Mouse (Mus musculus): ENCODE results near the gene Pqlc2. TPM values are rescaled to one million over a fixed set of nuclear protein-coding genes. Genes with fewer than 3 reads are reported as not detected.

Pqlc2 gene
- 9.5 and 13.7 TPM in 2 replicates for polyA plus RNA-seq (2014; fragmentation: Nextera tagmentation; extraction: Ambion mirVana)

DNA sequence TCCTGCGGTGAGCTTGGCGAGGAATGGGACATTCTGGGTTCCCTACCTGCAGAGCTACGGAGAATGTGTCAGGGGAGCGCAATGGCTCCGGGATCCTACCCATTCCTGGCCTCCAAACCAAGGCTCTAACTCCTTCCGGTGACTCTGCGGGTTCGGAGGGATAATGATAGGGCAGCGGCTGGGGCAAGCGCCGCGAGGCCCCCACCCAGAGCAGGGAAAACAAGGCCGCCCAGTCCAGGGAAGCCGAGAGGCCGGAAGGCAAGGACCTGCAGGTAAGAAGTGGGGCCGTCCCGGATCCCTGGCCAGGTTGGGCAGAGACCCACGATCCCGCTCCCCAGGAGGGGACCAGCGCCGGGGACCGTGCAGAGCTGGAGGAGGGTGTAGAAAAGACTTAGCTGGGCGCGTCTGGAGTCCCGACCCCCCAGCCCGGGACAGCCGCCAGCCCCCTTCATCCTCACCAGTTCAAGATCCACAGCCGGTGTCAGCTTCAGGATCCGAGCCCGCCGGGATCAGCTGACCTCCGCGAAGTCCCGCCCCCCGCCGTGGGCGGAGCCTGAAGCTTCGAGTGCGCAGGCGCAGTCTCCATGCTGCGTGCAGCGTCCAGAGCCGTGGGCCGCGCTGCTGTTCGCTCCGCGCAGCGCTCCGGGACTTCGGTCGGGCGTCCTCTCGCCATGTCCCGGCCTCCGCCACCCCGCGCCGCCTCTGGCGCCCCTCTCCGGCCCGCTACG, at the start of gene Pqlc2, which contains the start of gene Akr7a5:
Gene Pqlc2, minus strand, starts transcription at position 538 of the 728 bp plus-strand sequence.
Gene Akr7a5, plus strand, starts transcription at position 574 of the 728 bp plus-strand sequence.
- WGBS, result under 1% methylated on average over 62 of the region's 63 CpGs
- ATAC-seq (ENCODE audit: insufficient number of reproducible peaks, insufficient read depth, low FRiP score, low read depth), result peak; percentile 89
- peaks cover 10% of the 10 kb centered on the region; the same call in 1 of the 2 replicates for H3K4me1 ChIP-seq (ENCODE audit: control insufficient read depth, insufficient read depth, low read length)
- H3K9ac ChIP-seq (replicated peaks; ENCODE audit: low read depth, low read length), result peak within 1 kb of the TSS; percentile 66
- H3K4me2 ChIP-seq (replicated peaks; ENCODE audit: low read depth, low read length), result peak within 1 kb of the TSS; percentile 97
- H3K4me3 ChIP-seq (ENCODE audit: low read depth, low read length), result peak within 1 kb of the TSS; percentile 66
- no peaks in the 10 kb centered on the region for H3K27me3 ChIP-seq (ENCODE audit: control insufficient read depth, insufficient read depth, low read length)
- no peaks in the 10 kb centered on the region for H3K9me3 ChIP-seq (ENCODE audit: control insufficient read depth, low read depth, low read length)
- peak within 1 kb of the TSS; percentile 69 for H3K27ac ChIP-seq (ENCODE audit: low read length)
- H3K36me3 ChIP-seq (ENCODE audit: control insufficient read depth, insufficient read depth, low read length), result peaks cover 13% of the 10 kb centered on the region; the same call in 1 of the 2 replicates

DNA sequence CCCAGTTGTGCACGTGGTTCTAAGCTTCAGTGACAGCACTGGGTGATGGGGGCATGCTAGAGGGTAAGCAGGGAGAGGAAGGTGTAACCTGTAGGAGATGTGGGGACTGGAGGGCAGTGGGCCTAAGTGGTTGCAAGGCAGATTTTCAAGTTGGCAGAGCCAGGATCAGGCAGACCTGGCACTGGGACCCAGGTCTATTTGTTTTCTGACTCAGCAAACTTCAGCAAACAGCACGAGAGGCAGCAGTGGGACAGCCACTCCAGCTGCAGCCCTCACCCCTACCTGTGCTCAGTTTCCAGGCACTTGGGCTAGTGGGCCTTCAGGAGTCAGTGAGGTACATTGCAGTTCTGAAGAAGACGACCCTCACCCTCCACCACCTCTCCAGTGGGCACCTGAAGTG, 46.7 kb upstream of the Pqlc2 start:
- H3K36me3 ChIP-seq (ENCODE audit: control insufficient read depth, insufficient read depth, low read length), result peaks cover 40% of the 10 kb centered on the region
- no peaks in the 10 kb centered on the region; the same call in 1 of the 2 replicates for H3K4me1 ChIP-seq (ENCODE audit: control insufficient read depth, insufficient read depth, low read length)
- H3K4me2 ChIP-seq (replicated peaks; ENCODE audit: low read depth, low read length), result no peak overlapping the region
- ATAC-seq (ENCODE audit: insufficient number of reproducible peaks, insufficient read depth, low FRiP score, low read depth), result no peak
- WGBS, result 90% methylated on average over 3 of the region's 3 CpGs
- H3K27me3 ChIP-seq (ENCODE audit: control insufficient read depth, insufficient read depth, low read length), result no peaks in the 10 kb centered on the region
- no peak overlapping the region for H3K4me3 ChIP-seq (ENCODE audit: low read depth, low read length)
- H3K9me3 ChIP-seq (ENCODE audit: control insufficient read depth, low read depth, low read length), result no peaks in the 10 kb centered on the region
- no peak overlapping the region for H3K9ac ChIP-seq (replicated peaks; ENCODE audit: low read depth, low read length)
- no peak overlapping the region for H3K27ac ChIP-seq (ENCODE audit: low read length)

- H3K9me3 ChIP-seq (ENCODE audit: control insufficient read depth, low read depth, low read length), result no peaks in the 10 kb centered on the region
- peak overlapping the region; percentile 96 for H3K27ac ChIP-seq (ENCODE audit: low read length)
- no peaks in the 10 kb centered on the region for H3K27me3 ChIP-seq (ENCODE audit: control insufficient read depth, insufficient read depth, low read length)
- H3K9ac ChIP-seq (replicated peaks; ENCODE audit: low read depth, low read length), result peak overlapping the region; percentile 88
- H3K36me3 ChIP-seq (ENCODE audit: control insufficient read depth, insufficient read depth, low read length), result peaks cover 30% of the 10 kb centered on the region
- WGBS, result 0% methylated on average over 7 of the region's 7 CpGs
- H3K4me1 ChIP-seq (ENCODE audit: control insufficient read depth, insufficient read depth, low read length), result peaks cover 7% of the 10 kb centered on the region
- H3K4me3 ChIP-seq (ENCODE audit: low read depth, low read length), result peak overlapping the region; percentile 81
- ATAC-seq (ENCODE audit: insufficient number of reproducible peaks, insufficient read depth, low FRiP score, low read depth), result no peak
- H3K4me2 ChIP-seq (replicated peaks; ENCODE audit: low read depth, low read length), result peak overlapping the region; percentile 88
Measured at GRCm38 (mm10) chr4:139352832-139353231, 42.3 kb upstream of the Pqlc2 start.

GRCm38 (mm10) chr4:139351931-139352711, 41.6 kb upstream of the Pqlc2 start, which contains the start of the genes Mrto4, Emc1 and Ubr4:
TSS of gene Mrto4 (minus strand) at chr4:139352576.
TSS of gene Emc1 (plus strand) at chr4:139352587.
TSS of gene Ubr4 (plus strand) at chr4:139352609.
- Histone ChIP-seq H3K4me2 (replicated peaks; ENCODE audit: low read depth, low read length) (peak within 1 kb of the TSS; percentile 88), H3K9me3 (ENCODE audit: control insufficient read depth, low read depth, low read length) (no peaks in the 10 kb centered on the region), H3K36me3 (ENCODE audit: control insufficient read depth, insufficient read depth, low read length) (peaks cover 28% of the 10 kb centered on the region), H3K27me3 (ENCODE audit: control insufficient read depth, insufficient read depth, low read length) (no peaks in the 10 kb centered on the region), H3K27ac (ENCODE audit: low read length) (peak within 1 kb of the TSS; percentile 96), H3K4me3 (ENCODE audit: low read depth, low read length) (peak within 1 kb of the TSS; percentile 81), H3K4me1 (ENCODE audit: control insufficient read depth, insufficient read depth, low read length) (peaks cover 7% of the 10 kb centered on the region), H3K9ac (replicated peaks; ENCODE audit: low read depth, low read length) (peak within 1 kb of the TSS; percentile 88)
- WGBS, result 0% methylated on average over 64 of the region's 64 CpGs
- ATAC-seq (ENCODE audit: insufficient number of reproducible peaks, insufficient read depth, low FRiP score, low read depth), result peak; percentile 92

DNA sequence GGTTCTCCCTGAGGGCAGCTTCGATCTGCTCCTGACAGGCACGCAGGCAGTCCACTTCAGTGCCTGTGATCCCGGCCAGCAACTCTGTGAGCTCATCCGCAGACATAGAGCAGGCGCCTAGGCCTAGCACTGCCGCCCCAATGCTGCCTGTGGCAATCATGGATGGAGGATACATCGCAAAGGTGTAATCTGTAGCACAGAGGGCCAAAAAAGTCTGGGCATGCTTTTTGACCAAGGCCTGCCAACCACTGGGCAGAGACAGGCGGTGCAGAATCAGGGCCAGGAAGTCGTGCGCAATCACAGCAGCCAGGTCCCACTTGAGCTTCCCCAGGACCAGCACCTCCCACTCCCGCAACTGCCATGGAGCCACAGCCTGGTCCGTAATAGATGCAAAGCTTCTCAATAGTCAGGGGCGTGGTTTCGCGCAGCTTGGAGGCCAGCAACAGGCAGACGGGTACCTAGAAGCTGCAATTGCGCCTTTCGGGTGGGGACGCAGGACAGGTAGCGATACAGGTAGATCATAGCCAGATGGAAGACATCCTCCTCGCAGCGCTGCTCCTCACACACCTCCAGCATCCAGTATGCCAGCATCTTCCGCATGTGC, 35.0 kb upstream of the Pqlc2 start:
- Histone ChIP-seq H3K4me3 (ENCODE audit: low read depth, low read length) (no peak overlapping the region), H3K4me1 (ENCODE audit: control insufficient read depth, insufficient read depth, low read length) (no peaks in the 10 kb centered on the region), H3K27me3 (ENCODE audit: control insufficient read depth, insufficient read depth, low read length) (no peaks in the 10 kb centered on the region), H3K4me2 (replicated peaks; ENCODE audit: low read depth, low read length) (no peak overlapping the region), H3K27ac (ENCODE audit: low read length) (no peak overlapping the region), H3K9ac (replicated peaks; ENCODE audit: low read depth, low read length) (no peak overlapping the region), H3K36me3 (ENCODE audit: control insufficient read depth, insufficient read depth, low read length) (peaks cover 27% of the 10 kb centered on the region), H3K9me3 (ENCODE audit: control insufficient read depth, low read depth, low read length) (no peaks in the 10 kb centered on the region)
- ATAC-seq (ENCODE audit: insufficient number of reproducible peaks, insufficient read depth, low FRiP score, low read depth), result no peak
- WGBS, result 81% methylated on average over 23 of the region's 23 CpGs

GRCm38 (mm10) chr4:139343718-139344117, 33.2 kb upstream of the Pqlc2 start:
- Histone ChIP-seq H3K36me3 (ENCODE audit: control insufficient read depth, insufficient read depth, low read length) (peaks cover 21% of the 10 kb centered on the region), H3K9ac (replicated peaks; ENCODE audit: low read depth, low read length) (no peak overlapping the region), H3K4me3 (ENCODE audit: low read depth, low read length) (no peak overlapping the region), H3K4me2 (replicated peaks; ENCODE audit: low read depth, low read length) (no peak overlapping the region), H3K27ac (ENCODE audit: low read length) (no peak overlapping the region), H3K9me3 (ENCODE audit: control insufficient read depth, low read depth, low read length) (no peaks in the 10 kb centered on the region), H3K4me1 (ENCODE audit: control insufficient read depth, insufficient read depth, low read length) (no peaks in the 10 kb centered on the region), H3K27me3 (ENCODE audit: control insufficient read depth, insufficient read depth, low read length) (no peaks in the 10 kb centered on the region)
- 66% methylated on average over 5 of the region's 5 CpGs for WGBS
- ATAC-seq (ENCODE audit: insufficient number of reproducible peaks, insufficient read depth, low FRiP score, low read depth), result no peak

DNA sequence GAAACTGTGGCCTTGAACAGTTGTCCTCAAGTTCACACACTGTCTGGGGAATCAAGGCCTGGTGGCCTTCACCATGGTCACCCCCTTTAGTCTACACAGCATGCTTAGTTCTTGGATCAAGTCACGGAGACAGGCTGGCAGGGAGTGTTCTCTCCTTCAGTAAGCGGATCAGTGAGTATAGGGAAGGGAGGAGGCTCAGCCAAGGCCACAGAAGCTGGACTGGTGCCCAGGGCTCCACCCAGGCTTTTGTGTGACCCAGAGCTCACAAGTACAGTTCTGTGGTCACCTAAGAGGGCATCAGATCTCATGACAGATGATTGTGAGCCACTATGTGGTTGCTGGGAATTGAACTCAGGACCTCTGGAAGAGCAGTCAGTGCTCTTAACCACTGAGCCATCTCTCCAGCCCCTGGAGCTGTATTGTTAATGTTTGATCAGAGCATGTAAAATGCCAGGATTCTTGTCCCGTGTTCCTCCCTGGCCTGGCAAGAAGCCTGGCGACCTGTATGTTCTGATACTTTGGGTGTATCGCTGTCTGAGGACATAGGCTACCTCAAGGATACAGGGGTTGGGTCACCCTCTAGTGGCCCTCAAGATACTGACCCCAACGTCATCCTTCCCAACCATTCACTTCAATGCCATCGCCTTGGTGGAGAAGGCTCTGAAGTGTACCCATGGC, 31.2 kb upstream of the Pqlc2 start:
- H3K4me3 ChIP-seq (ENCODE audit: low read depth, low read length), result no peak overlapping the region
- no peaks in the 10 kb centered on the region; the same call in 1 of the 2 replicates for H3K27me3 ChIP-seq (ENCODE audit: control insufficient read depth, insufficient read depth, low read length)
- no peak for ATAC-seq (ENCODE audit: insufficient number of reproducible peaks, insufficient read depth, low FRiP score, low read depth)
- H3K4me2 ChIP-seq (replicated peaks; ENCODE audit: low read depth, low read length), result no peak overlapping the region
- H3K9me3 ChIP-seq (ENCODE audit: control insufficient read depth, low read depth, low read length), result no peaks in the 10 kb centered on the region
- H3K4me1 ChIP-seq (ENCODE audit: control insufficient read depth, insufficient read depth, low read length), result no peaks in the 10 kb centered on the region
- H3K36me3 ChIP-seq (ENCODE audit: control insufficient read depth, insufficient read depth, low read length), result peaks cover 6% of the 10 kb centered on the region
- WGBS, result 77% methylated on average over 7 of the region's 7 CpGs
- H3K9ac ChIP-seq (replicated peaks; ENCODE audit: low read depth, low read length), result no peak overlapping the region
- no peak overlapping the region for H3K27ac ChIP-seq (ENCODE audit: low read length)

GRCm38 (mm10) chr4:139340835-139341234, 30.3 kb upstream of the Pqlc2 start:
- Histone ChIP-seq H3K4me2 (replicated peaks; ENCODE audit: low read depth, low read length) (no peak overlapping the region), H3K27ac (ENCODE audit: low read length) (no peak overlapping the region), H3K4me3 (ENCODE audit: low read depth, low read length) (no peak overlapping the region), H3K9me3 (ENCODE audit: control insufficient read depth, low read depth, low read length) (no peaks in the 10 kb centered on the region), H3K4me1 (ENCODE audit: control insufficient read depth, insufficient read depth, low read length) (no peaks in the 10 kb centered on the region), H3K36me3 (ENCODE audit: control insufficient read depth, insufficient read depth, low read length) (no peaks in the 10 kb centered on the region), H3K9ac (replicated peaks; ENCODE audit: low read depth, low read length) (no peak overlapping the region), H3K27me3 (ENCODE audit: control insufficient read depth, insufficient read depth, low read length) (no peaks in the 10 kb centered on the region; the same call in 1 of the 2 replicates)
- no peak for ATAC-seq (ENCODE audit: insufficient number of reproducible peaks, insufficient read depth, low FRiP score, low read depth)
- 61% methylated on average over 4 of the region's 4 CpGs for WGBS

Data from stomach, embryonic 14.5 days (tissue).